Mouse (Mus musculus) erythroblast, embryonic 14.5 days (primary cell): ENCODE measurements around the gene Lat2.

Experiments
- GATA1 ChIP-seq: IDR thresholded peaks from 2 replicates; pipeline ENCODE4 v1.6.1; 2012; ENCODE audit warnings: low read length, inconsistent platforms, mixed read lengths
- TAL1 ChIP-seq: IDR thresholded peaks from 3 replicates; pipeline ENCODE4 v1.6.1; 2012; ENCODE audit warnings: low read length, inconsistent platforms, mixed read lengths

GRCm38 (mm10) chr5:134589900-134590299 lies 24.9 kb downstream of the Lat2 start:
- TF ChIP-seq GATA1 (no peak), TAL1 (no peak)
